Mouse (Mus musculus) CH12.LX (cell line): ENCODE data around the gene Taf10. TPM values are rescaled to one million over a fixed set of nuclear protein-coding genes. Genes with fewer than 3 reads are reported as not detected.
A peak's percentile ranks its signal among the peaks of the same experiment; 100 is the strongest.

Experiments
- DNase-seq: peaks from one replicate; pipeline ENCODE4 v3.0.0-alpha.2; 2013; ENCODE audit errors: extremely low read depth
- H3K27ac ChIP-seq: 2 replicates; pipeline ENCODE4 v1.5.1; 2012; ENCODE audit warnings: low read depth, mild to moderate bottlenecking, control low read depth, moderate library complexity; ENCODE audit not compliant: insufficient read depth
- H3K27me3 ChIP-seq: replicated peaks from 2 replicates; pipeline ENCODE3; 2012; ENCODE audit warnings: inconsistent platforms
- H3K36me3 ChIP-seq, 2 experiments: replicated peaks in 1 of 2; 2 replicates each; pipeline versions ENCODE3 to v1.6.1; 2012; ENCODE audit warnings: inconsistent platforms in 1 of 2, low read length in 1 of 2, mild to moderate bottlenecking in 1 of 2, mixed read lengths in 1 of 2, moderate library complexity in 1 of 2; ENCODE audit not compliant: control insufficient read depth in 1 of 2, insufficient read depth in 1 of 2
- H3K4me1 ChIP-seq, 2 experiments: 2 replicates each; pipeline ENCODE4 v1.6.1; 2012; ENCODE audit warnings: inconsistent platforms in 1 of 2, moderate library complexity in 1 of 2; ENCODE audit not compliant: insufficient read depth in 2 of 2, control insufficient read depth in 1 of 2
- H3K4me2 ChIP-seq: 2 replicates; pipeline ENCODE4 v1.6.1; 2012; ENCODE audit warnings: low read depth, mild to moderate bottlenecking, control low read depth; ENCODE audit not compliant: poor library complexity, insufficient read depth, severe bottlenecking
- H3K4me3 ChIP-seq, 3 experiments: fragments of 150-350 bp in 1 of 3; sonication (generic) in 1 of 3; replicated peaks in 1 of 3; 2 replicates each; pipeline versions ENCODE3 to v1.5.1; 2011 to 2012; ENCODE audit warnings: low read depth in 2 of 3, low read length in 2 of 3, mild to moderate bottlenecking in 2 of 3, moderate library complexity in 2 of 3, control low read depth in 1 of 3, improper control_type of control experiment in 1 of 3, inconsistent platforms in 1 of 3, mixed read lengths in 1 of 3; ENCODE audit not compliant: poor library complexity in 1 of 3
- H3K79me2 ChIP-seq: replicated peaks from 2 replicates; pipeline ENCODE4 v1.6.1; 2012; ENCODE audit warnings: mild to moderate bottlenecking, moderate library complexity; ENCODE audit not compliant: control insufficient read depth, poor library complexity, insufficient read depth, severe bottlenecking; ENCODE audit errors: extremely low read depth
- H3K9ac ChIP-seq: 2 replicates; pipeline ENCODE4 v1.6.1; 2012; ENCODE audit warnings: low read depth, mild to moderate bottlenecking, control low read depth, moderate library complexity; ENCODE audit not compliant: insufficient read depth
- H3K9me3 ChIP-seq: replicated peaks from 2 replicates; pipeline ENCODE3; 2012; ENCODE audit warnings: low read length, inconsistent platforms, mixed read lengths
- BHLHE40 ChIP-seq: IDR thresholded peaks from 2 replicates; pipeline ENCODE4 v1.6.1; 2011; ENCODE audit warnings: mild to moderate bottlenecking, low read depth, low read length, improper control_type of control experiment
- CTCF ChIP-seq, 2 experiments: IDR thresholded peaks in 1 of 2; conservative IDR thresholded peaks in 1 of 2; 2 replicates each; pipeline ENCODE4 v1.5.1; 2011 to 2012; ENCODE audit warnings: low read depth in 2 of 2, low read length in 2 of 2, improper control_type of control experiment in 1 of 2, inconsistent platforms in 1 of 2, mild to moderate bottlenecking in 1 of 2, moderate library complexity in 1 of 2
- ELF1 ChIP-seq: IDR thresholded peaks from 2 replicates; pipeline ENCODE4 v1.6.1; 2014; ENCODE audit warnings: low read depth, mild to moderate bottlenecking, inconsistent platforms, low read length, improper control_type of control experiment
- ETS1 ChIP-seq: conservative IDR thresholded peaks from 2 replicates; pipeline ENCODE4 v1.6.1; 2012; ENCODE audit warnings: low read depth, mild to moderate bottlenecking, inconsistent platforms, low read length, improper control_type of control experiment, moderate library complexity
- HCFC1 ChIP-seq: IDR thresholded peaks from 2 replicates; pipeline ENCODE4 v1.6.1; 2012; ENCODE audit warnings: low read depth, mild to moderate bottlenecking, inconsistent platforms, low read length, improper control_type of control experiment
- JUN ChIP-seq: IDR thresholded peaks from 2 replicates; pipeline ENCODE4 v1.6.1; 2011; ENCODE audit warnings: low read depth, mild to moderate bottlenecking, low read length, improper control_type of control experiment, moderate library complexity; ENCODE audit not compliant: insufficient read depth
- KAT2A ChIP-seq: IDR thresholded peaks from 2 replicates; pipeline ENCODE4 v1.6.1; 2012; ENCODE audit warnings: low read length, improper control_type of control experiment, inconsistent platforms; ENCODE audit not compliant: insufficient replicate concordance
- MAX ChIP-seq: IDR thresholded peaks from 2 replicates; pipeline ENCODE4 v1.6.1; 2011; ENCODE audit warnings: low read length, improper control_type of control experiment
- MEF2A ChIP-seq: IDR thresholded peaks from 2 replicates; pipeline ENCODE4 v1.6.1; 2014; ENCODE audit warnings: low read depth, mild to moderate bottlenecking, inconsistent platforms, low read length, improper control_type of control experiment, borderline replicate concordance
- MXI1 ChIP-seq: IDR thresholded peaks from 2 replicates; pipeline ENCODE4 v1.6.1; 2011; ENCODE audit warnings: mild to moderate bottlenecking, low read depth, low read length, improper control_type of control experiment
- NRF1 ChIP-seq: IDR thresholded peaks from 2 replicates; pipeline ENCODE4 v1.6.1; 2014; ENCODE audit warnings: low read depth, mild to moderate bottlenecking, inconsistent platforms, low read length, improper control_type of control experiment, moderate library complexity
- PAX5 ChIP-seq: IDR thresholded peaks from 2 replicates; pipeline ENCODE4 v1.6.1; 2012; ENCODE audit warnings: low read length, inconsistent platforms, mixed read lengths
- POLR2A ChIP-seq: IDR thresholded peaks from 2 replicates; pipeline ENCODE4 v1.6.1; 2011; ENCODE audit warnings: low read depth, mild to moderate bottlenecking, improper control_type of control experiment, low read length
- POLR2AphosphoS2 ChIP-seq: IDR thresholded peaks from 2 replicates; pipeline ENCODE4 v1.6.1; 2011; ENCODE audit warnings: low read depth, low read length, improper control_type of control experiment
- RAD21 ChIP-seq: IDR thresholded peaks from 2 replicates; pipeline ENCODE4 v1.6.1; 2011; ENCODE audit warnings: low read depth, mild to moderate bottlenecking, low read length, improper control_type of control experiment, moderate library complexity
- SMC3 ChIP-seq: IDR thresholded peaks from 2 replicates; pipeline ENCODE4 v1.6.1; 2011; ENCODE audit warnings: low read depth, low read length, improper control_type of control experiment
- USF1 ChIP-seq: IDR thresholded peaks from 2 replicates; pipeline ENCODE4 v1.6.1; 2014; ENCODE audit warnings: low read depth, mild to moderate bottlenecking, inconsistent platforms, low read length, improper control_type of control experiment
- USF2 ChIP-seq: conservative IDR thresholded peaks from 2 replicates; pipeline ENCODE4 v1.6.1; 2011; ENCODE audit warnings: low read depth, low read length, improper control_type of control experiment
- ZC3H11A ChIP-seq: IDR thresholded peaks from 2 replicates; pipeline ENCODE4 v1.6.1; 2012; ENCODE audit warnings: low read depth, mild to moderate bottlenecking, inconsistent platforms, low read length, improper control_type of control experiment
- ZKSCAN1 ChIP-seq: IDR thresholded peaks from 2 replicates; pipeline ENCODE4 v1.6.1; 2012; ENCODE audit warnings: low read depth, inconsistent platforms, low read length, improper control_type of control experiment, borderline replicate concordance
- ZMIZ1 ChIP-seq: IDR thresholded peaks from 2 replicates; pipeline ENCODE4 v1.6.1; 2012; ENCODE audit warnings: low read depth, mild to moderate bottlenecking, inconsistent platforms, low read length, improper control_type of control experiment
- dilution Hi-C: fragments of 300-500 bp; cut with MboI; formaldehyde crosslinking; loops from 2 replicates; pipeline ENCODE4 v1.14.3; 2020; ENCODE audit warnings: low sequenced_read_pairs; ENCODE audit not compliant: extremely low pct_unique_long_range_greater_than_20kb, extremely low pct_ligation_motif_present
- in situ Hi-C: fragments of 300-500 bp; cut with MboI; formaldehyde crosslinking; loops from 3 replicates; pipeline ENCODE4 v1.14.3; 2019; ENCODE audit warnings: low sequenced_read_pairs, low pct_ligation_motif_present, low pct_unique_long_range_greater_than_20kb, mixed read lengths
- polyA plus RNA-seq: library from polyadenylated mRNA; unstranded; fragments of >175 nt; gene quantifications from 2 replicates; pipeline ENCODE4 v1.2.1, GENCODE M21; 2012; ENCODE audit warnings: low read depth; ENCODE audit not compliant: insufficient read length
- total RNA-seq, 2 experiments: library from RNA; depleted of rRNA; stranded (reverse); fragments of 300-350 nt in 1 of 2; fragments of >200 nt in 1 of 2; gene quantifications; 2 replicates each; pipeline ENCODE4 v1.2.3; 2012 to 2014

Taf10 gene
- total and polyA plus RNA-seq, 3 experiments: 259 to 461 (median 330) TPM

- dilution Hi-C loops: no loop called here
- Histone ChIP-seq H3K4me2 (no peak overlapping the region), H3K4me3 (no peak overlapping the region), H3K36me3 (peaks cover 0 to 68% of the 10 kb centered on the region in 2 experiments), H3K4me1 (peaks cover 0 to 3% of the 10 kb centered on the region in 2 experiments; a peak in 1 of 4 replicates), H3K27me3 (no peaks in the 10 kb centered on the region), H3K27ac (no peak overlapping the region), H3K9me3 (no peaks in the 10 kb centered on the region), H3K79me2 (no peaks in the 10 kb centered on the region), H3K9ac (no peak overlapping the region)
- TF ChIP-seq USF1 (no peak), KAT2A (no peak)
- no peak for DNase-seq
- in situ Hi-C loops: no loop called here
Measured at GRCm38 (mm10) chr7:105721916-105722315, 22.2 kb downstream of the Taf10 start.

- no peaks in the 10 kb centered on the region for H3K4me1 ChIP-seq
- in situ Hi-C loops (no loop called here), dilution Hi-C loops (no loop called here)
- H3K79me2 ChIP-seq: no peaks in the 10 kb centered on the region
- DNase-seq: peak; percentile 23
- H3K4me2 ChIP-seq: no peak overlapping the region
- H3K27me3 ChIP-seq: no peaks in the 10 kb centered on the region
- H3K36me3 ChIP-seq: peaks cover 0 to 10% of the 10 kb centered on the region in 2 experiments
- H3K9ac ChIP-seq: no peak overlapping the region
- H3K9me3 ChIP-seq: no peaks in the 10 kb centered on the region
- TF ChIP-seq CTCF (conservative IDR thresholded peaks at IDR 0.05 in 1 of 2, IDR thresholded peaks at IDR 0.05 in 1 of 2; ENCODE audit: low read depth in 2 of 2, low read length in 2 of 2): peak; percentile 31 to 56; a peak in 2 of 4 replicates
- no peak for TF ChIP-seq ELF1
- TF ChIP-seq HCFC1: no peak
- no peak for TF ChIP-seq BHLHE40
- TF ChIP-seq POLR2A: no peak
- TF ChIP-seq USF1: no peak
- TF ChIP-seq ETS1: no peak
- no peak for TF ChIP-seq NRF1
- peak; percentile 10 for TF ChIP-seq RAD21
- 0 out of 2 replicates have a peak, but pooled peaks have one; percentile 2 for TF ChIP-seq SMC3
- TF ChIP-seq, all 38 proteins: peak for 3
- no peak overlapping the region for H3K4me3 ChIP-seq
- H3K27ac ChIP-seq: no peak overlapping the region
Measured at GRCm38 (mm10) chr7:105715366-105715765, 28.8 kb downstream of the Taf10 start.

GRCm38 (mm10) chr7:105708733-105709132 is 35.4 kb downstream of the Taf10 start:
- no peaks in the 10 kb centered on the region for H3K4me1 ChIP-seq
- no peak overlapping the region for H3K9ac ChIP-seq
- in situ Hi-C loops: no loop called here
- H3K27me3 ChIP-seq: no peaks in the 10 kb centered on the region
- DNase-seq: no peak
- no peak overlapping the region for H3K27ac ChIP-seq
- H3K9me3 ChIP-seq: no peaks in the 10 kb centered on the region
- no peak overlapping the region for H3K4me2 ChIP-seq
- dilution Hi-C loops: no loop called here
- no peaks in the 10 kb centered on the region for H3K36me3 ChIP-seq
- no peak overlapping the region for H3K4me3 ChIP-seq
- no peaks in the 10 kb centered on the region for H3K79me2 ChIP-seq
- TF ChIP-seq ETS1: no peak
- TF ChIP-seq ZC3H11A: no peak
- TF ChIP-seq POLR2AphosphoS2: no peak
- TF ChIP-seq MEF2A: no peak
- TF ChIP-seq CTCF (conservative IDR thresholded peaks at IDR 0.05 in 1 of 2, IDR thresholded peaks at IDR 0.05 in 1 of 2; ENCODE audit: low read depth in 2 of 2, low read length in 2 of 2): no peak
- TF ChIP-seq ZMIZ1: no peak
- TF ChIP-seq MAX: no peak
- TF ChIP-seq PAX5: no peak
- TF ChIP-seq USF2: no peak
- no peak for TF ChIP-seq NRF1
- no peak for TF ChIP-seq BHLHE40
- TF ChIP-seq POLR2A: no peak
- no peak for TF ChIP-seq JUN
- TF ChIP-seq ZKSCAN1: no peak
- no peak for TF ChIP-seq MXI1
- TF ChIP-seq ELF1: no peak
- no peak for TF ChIP-seq USF1
